Mouse (Mus musculus): ENCODE data around the gene Esyt2.

Esyt2 gene

DNA sequence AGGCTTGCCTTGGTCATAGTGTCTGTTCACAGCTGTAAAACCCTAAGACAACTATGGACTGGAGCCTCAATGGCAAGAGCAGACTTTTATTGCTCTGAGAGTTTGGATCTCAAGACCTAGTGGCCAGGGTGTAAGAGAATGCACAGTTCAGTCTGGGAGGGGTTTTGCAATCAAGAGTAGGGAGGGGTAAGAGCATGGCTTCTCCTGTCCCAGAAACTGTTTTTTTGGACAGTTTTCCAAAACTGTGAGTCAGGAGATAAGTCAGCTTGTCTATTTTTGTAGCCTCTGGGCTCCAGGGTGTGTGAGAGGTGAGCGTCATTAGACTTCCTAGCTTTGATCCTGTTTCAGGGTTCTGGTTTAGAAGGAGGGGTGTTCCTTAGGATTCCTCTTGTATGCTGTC is 2.5 kb upstream of the Esyt2 start:
- ATAC-seq (ENCODE audit: insufficient number of reproducible peaks, low FRiP score, low TSS enrichment), result no peak

DNA sequence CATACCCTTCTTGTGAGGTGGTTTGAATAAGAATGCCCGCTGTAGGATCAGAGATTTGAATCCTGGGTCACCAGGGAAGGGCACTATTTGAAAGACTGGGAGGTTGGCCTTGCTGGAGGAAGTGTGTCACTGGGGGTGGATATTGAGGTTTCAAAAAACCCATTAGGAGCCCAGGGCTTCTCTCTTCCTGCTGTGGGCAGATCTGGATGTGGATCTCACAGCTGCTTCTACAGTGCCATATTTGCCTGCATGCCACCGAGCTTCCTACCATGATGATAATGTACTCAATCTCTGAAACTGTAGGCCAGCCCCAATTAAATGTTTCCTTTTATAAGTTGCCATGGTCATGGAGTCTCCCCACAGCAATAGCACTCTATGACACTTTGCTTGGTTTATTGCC is 1.8 kb upstream of the Esyt2 start:
- ATAC-seq (ENCODE audit: insufficient number of reproducible peaks, low FRiP score, low TSS enrichment), result no peak

DNA sequence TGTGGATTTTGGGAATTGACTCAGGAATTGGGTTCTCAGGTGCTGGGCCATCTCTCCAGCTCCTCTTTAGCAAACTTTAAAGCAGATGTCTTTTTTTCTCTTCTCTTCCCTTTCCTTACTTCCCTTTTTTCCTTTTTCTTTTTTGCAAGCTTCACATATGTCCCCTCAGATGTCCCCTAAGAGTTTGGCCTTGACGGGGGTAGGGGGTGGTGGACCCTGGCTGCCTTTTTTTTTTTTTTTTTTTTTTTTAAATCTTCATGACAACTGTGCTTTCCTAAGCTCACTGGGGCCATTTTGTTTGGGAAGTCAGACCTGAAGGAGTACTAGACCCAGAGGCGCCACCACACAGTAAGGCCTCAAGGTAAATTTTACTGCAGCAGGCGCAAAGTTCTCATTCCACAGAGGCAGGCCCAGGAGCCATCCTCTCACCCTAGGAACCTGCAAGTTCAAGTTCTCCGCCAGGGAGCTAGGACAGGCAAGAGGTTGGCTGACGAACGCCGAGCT is 795 bp upstream of the Esyt2 start:
- ATAC-seq (ENCODE audit: insufficient number of reproducible peaks, low FRiP score, low TSS enrichment), result no peak

DNA sequence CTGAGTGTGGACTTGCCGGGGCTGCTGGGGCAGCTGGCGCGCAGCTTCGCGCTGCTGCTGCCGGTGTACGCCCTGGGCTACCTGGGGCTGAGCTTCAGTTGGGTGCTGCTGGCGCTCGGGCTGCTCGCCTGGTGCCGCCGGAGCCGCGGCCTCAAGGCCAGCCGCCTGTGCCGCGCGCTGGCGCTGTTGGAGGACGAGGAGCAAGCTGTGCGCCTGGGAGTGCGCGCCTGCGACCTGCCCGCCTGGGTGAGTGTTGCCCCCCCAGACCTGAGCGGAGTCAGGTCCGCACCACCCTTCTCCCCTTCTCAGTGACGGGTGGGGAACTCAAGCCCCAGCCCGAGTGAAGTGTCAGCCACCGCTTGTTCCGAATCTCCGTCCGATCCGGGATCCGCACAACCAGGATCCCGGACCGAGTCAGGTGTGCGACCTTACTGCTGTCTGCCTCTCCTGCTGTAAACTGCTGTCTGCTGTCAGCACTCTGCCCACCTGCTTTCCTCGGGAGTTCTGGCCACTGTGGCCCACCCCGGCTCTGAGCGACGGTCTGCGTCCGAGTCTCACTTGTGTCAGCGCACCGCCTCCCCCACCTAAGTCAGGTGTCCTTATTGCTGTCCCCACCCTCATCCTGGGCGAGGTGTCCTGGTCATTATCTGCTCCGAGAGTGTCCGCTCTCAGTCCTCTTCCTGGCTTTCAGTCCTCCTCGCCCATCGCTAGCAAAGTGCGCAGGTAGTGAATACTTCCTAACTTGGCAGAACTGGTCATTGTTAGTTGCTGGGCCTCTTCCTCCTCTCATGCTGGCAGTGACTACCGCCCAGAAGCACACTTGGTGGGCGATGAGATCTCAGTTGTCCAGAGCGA is 658 bp downstream of the Esyt2 start:
- peak; percentile 50 for ATAC-seq (ENCODE audit: insufficient number of reproducible peaks, low FRiP score, low TSS enrichment)

DNA sequence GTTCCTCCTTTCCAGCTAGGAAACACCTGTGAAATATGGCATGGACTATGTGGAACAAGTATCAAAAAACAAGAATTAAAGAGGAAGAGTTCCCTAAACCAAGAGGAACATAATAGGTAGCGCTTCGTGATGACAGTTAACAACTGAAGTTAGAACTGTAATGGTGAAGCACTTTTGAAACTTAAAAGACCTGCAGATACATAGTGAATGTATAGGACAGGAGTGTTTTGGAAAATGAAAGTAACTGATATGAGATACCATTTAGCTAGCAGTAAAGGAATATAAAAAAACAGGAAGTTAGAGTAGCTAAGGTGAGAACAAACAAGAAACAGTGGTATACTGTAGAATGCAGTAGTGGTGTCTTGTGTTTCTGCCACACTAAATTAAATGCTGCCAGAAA is 1.9 kb downstream of the Esyt2 start:
- ATAC-seq (ENCODE audit: insufficient number of reproducible peaks, low FRiP score, low TSS enrichment), result no peak

DNA sequence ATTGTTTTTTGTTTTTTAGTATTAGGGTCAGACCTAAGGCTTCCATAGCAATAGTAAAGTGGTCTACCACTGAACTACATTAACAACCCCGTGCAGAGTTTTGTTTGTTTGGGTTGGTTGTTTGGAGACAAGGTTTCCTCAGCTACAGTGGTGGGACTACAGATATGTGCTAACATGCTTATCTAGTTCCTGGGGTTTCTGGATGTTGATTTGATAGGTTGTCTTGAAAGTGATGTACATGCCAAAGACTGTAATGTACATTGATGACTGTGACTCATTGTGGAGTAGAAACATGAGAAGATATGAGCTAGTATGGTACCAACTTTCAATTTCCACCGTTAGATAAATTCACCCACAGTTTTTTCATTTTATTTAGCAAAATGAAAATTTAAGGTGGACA is 2.5 kb downstream of the Esyt2 start:
- no peak for ATAC-seq (ENCODE audit: insufficient number of reproducible peaks, low FRiP score, low TSS enrichment)

DNA sequence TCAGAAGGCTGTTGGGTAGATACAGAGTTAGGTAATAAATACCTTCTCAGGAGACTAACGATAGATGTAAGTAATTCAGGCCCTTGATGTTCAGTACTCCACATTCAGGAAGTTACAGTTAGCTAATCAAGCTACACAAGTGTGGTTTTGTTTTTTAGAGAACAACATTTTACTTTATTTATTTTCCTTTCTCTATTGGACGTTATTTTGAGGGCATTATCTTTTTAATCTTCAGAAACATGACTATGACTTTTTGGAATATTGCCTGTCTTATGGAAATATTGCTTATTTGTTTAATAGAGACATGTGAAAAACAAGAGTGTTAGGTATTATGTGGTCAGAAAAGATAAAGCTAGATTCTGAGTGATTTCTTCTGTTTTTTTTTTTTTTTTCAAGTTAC is 12.2 kb downstream of the Esyt2 start:
- no peak for ATAC-seq (ENCODE audit: insufficient number of reproducible peaks, low FRiP score, low TSS enrichment)

DNA sequence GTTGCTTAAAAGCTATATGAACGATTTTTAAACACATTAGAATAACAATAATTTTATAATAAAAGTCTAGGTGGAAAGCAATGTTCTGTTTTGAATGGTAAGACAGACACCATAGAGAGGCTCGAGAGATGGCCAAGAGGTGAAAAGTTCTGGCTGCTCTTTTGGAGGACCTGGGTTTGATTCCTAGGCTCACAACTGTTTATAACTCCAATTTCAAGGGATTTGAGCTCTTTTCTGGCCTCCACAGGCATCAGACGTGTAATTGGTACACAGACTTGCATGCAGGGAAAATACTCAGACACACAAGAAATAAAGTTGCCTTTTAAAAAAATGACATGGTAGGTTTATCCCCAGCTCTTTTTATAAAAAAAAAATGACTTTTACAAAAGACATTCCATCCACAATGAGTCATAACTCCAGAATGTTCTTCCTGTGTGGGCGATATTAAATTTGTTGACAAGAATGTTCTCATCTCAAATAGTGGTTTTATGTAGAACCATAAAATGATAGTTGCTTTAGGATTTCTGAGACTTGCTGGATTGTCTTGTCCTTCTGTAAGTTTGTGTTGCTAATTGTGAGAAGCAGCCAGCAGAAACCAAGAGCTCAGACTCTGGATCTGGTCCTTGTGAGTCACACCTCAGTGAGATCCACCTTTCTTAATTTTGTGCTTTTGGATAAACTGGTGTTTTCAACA is 12.8 kb downstream of the Esyt2 start:
- no peak for ATAC-seq (ENCODE audit: insufficient number of reproducible peaks, low FRiP score, low TSS enrichment)

DNA sequence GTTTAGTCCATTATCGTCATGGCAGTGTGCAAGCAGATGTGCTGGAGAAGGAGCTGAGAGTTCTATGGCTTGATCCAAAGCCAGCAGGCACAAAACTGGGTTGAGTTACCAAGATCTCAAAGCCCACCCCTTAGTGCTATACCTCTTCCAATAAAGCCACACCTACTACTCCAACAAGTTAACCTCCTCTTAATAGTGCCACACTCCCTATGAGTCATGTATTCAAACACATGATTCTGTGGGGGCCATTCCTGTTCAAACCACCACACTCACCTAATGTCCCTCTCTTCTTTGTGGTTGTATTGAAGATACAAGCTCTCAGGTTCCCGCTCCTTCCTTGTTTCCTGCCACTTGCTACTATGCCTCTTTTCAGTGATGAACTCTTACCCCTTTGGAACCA is 18.9 kb downstream of the Esyt2 start:
- no peak for ATAC-seq (ENCODE audit: insufficient number of reproducible peaks, low FRiP score, low TSS enrichment)

DNA sequence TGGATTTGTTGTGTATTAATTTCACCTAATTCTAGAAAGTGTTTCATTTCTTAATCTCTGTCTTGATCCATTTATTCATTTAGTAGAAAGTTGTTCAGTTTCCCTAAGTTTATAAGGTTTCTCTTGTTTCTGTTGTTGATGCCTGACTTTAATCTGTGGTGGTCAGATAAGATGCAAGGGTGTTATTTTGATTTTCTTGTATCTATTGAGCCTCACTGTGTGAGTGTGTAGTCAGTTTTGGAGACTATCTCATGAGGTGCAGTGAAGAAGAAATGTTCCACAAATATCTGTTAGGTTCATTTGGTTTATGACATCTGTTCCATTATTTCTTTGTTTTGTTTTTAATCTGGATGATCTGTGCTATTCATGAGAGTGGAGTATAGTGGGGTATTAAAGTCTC is 21.2 kb downstream of the Esyt2 start:
- ATAC-seq (ENCODE audit: insufficient number of reproducible peaks, low FRiP score, low TSS enrichment), result no peak

DNA sequence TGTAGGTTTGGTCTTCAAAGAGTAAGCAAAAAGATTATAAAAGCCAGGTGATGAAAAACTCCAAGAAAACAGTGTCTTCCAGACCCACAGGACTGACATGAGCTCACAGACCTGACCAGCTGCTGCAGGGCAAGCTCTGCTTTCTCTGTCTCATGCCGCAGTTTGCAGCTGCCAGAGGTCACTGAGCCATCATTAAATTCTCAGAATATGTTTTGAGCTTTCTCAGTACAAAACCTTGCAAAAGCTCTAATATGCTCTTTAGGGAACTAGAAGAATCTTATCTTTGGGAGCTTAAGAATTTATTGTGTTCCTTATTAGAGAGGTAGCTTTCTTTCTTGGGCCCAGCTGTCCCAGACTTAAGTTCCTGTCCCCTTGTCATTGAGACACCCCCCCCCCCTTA is 25.0 kb downstream of the Esyt2 start:
- ATAC-seq (ENCODE audit: insufficient number of reproducible peaks, low FRiP score, low TSS enrichment), result no peak

DNA sequence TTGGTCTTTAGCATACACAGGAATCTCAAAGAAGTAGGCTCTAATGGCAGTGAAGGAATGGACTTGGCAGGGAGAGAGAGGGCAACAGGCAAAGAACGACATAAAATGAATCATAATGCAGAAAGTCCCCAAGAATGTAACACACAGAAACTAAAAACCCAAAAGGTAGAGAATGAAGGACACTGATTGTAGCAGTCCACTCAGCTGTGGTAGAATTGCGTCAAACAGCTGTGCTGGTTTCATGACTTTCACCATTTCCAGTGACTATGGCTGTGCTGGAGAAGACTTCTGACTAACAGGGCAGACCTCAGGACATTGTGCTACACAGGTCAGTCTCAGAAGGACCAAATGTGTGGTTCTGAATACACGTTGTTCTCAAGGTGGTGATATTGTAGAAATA is 26.9 kb downstream of the Esyt2 start:
- ATAC-seq (ENCODE audit: insufficient number of reproducible peaks, low FRiP score, low TSS enrichment), result no peak

DNA sequence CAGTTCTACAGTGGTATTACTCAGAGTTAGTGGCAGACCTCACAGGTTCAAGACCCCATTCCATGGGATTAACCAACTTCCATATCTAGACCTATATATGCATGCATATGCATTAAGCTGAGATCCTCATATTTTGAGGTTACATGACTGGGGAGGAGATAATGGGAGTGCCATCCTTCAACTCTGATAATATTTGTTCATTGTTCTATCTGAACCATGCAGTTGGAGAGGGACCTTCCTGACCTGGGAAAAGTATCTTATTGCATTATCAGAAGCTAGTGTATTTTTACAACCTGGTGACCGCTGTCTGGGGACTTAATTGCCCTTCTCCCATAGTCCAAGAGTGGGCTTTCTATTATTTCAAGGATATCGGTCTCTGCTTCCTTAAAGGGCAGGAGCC is 27.6 kb downstream of the Esyt2 start:
- ATAC-seq (ENCODE audit: insufficient number of reproducible peaks, low FRiP score, low TSS enrichment), result no peak

DNA sequence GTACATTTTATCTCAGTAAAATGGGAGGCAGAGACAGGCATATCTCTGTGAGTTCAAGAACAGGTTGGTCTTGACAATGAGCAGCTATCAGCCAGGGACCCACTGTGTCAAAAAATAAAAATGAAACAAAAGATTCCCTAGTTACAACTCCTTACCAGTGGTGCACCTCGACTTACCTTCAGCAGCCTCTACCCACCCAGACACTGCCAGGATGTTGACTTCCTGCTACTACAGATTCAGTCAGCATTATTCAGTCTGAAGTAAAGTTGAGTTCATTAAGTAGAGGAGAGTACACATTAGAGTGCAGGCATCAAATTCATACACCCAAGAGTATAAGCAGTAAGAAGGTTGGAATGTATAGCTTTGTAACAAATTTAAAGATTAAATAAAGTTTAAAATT is 32.8 kb downstream of the Esyt2 start:
- ATAC-seq (ENCODE audit: insufficient number of reproducible peaks, low FRiP score, low TSS enrichment), result no peak

DNA sequence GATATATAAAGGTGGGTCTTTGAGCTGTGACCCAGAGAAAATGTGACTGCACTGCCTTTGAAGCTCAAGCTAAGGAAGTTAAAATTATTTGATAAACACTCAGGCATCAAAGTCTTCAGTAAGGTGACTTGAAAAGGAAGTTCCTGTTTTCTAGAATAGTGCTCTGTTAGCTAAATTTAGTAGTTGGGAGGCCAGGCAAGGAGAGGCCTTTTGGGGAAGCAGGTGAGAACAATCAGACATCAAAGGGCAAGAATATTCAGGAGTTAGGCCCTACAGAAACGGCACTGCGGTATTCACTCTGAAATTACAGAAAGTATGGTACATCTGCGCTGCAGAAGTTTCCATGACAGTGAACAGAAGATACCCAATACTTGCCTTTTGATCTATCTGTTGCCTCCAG is 34.5 kb downstream of the Esyt2 start:
- no peak for ATAC-seq (ENCODE audit: insufficient number of reproducible peaks, low FRiP score, low TSS enrichment)

DNA sequence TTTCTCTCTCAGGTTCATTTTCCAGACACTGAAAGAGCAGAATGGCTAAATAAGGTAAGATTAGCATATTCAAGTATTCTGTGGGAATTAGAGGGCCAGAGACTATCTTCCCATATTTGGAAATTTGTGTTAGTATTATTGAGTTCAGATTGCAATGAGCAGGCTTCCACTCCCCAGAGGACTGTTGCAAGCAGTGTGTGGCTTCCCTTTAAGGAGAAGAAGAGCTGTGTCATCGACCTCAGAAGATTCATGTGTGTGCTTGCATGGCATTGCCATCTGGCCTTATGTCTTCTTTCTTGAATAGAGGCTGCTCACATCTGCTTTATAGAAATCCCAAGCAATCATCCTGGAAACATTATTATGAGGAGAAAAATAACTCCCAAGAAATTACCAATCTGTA is 36.8 kb downstream of the Esyt2 start:
- ATAC-seq (ENCODE audit: insufficient number of reproducible peaks, low FRiP score, low TSS enrichment), result no peak

DNA sequence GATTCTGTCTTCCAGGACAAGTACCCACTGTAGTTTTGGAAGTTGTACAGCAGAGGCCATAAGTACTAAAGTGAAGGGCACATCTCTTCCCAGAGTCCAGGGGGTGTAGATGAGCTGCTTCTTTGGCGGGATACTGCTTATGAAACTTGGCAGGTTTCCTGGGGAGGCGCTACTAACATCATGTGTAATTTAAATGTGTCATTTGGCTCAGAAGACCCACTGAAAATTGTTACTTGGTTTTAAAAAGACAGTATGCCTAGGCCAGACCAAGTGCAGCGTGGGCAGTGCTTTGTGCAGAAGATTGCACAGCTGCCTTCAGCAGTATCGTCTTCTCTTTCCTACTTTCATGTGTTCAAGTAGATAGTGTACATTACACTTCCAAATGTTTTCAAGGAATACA is 44.5 kb downstream of the Esyt2 start:
- ATAC-seq (ENCODE audit: insufficient number of reproducible peaks, low FRiP score, low TSS enrichment), result no peak

DNA sequence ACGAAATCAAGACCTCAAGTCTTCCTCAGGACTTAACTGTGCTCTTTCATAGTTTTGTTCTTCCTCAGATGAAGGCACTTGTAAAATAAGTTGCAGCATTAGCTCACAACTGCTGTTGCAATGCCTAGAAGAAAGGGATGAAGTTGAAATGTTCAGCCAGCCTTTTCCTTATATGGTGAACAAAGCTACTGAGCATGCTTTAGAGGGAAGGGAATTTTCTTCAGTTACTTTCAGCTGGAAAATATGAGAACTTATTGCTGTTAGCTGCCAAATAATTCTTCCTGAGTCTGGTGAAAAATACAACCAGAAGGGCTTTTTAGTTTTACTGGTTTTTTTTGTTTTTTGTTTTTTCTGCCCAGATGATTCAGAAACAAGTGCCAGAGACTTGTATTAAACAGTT is 45.2 kb downstream of the Esyt2 start:
- ATAC-seq (ENCODE audit: insufficient number of reproducible peaks, low FRiP score, low TSS enrichment), result no peak

DNA sequence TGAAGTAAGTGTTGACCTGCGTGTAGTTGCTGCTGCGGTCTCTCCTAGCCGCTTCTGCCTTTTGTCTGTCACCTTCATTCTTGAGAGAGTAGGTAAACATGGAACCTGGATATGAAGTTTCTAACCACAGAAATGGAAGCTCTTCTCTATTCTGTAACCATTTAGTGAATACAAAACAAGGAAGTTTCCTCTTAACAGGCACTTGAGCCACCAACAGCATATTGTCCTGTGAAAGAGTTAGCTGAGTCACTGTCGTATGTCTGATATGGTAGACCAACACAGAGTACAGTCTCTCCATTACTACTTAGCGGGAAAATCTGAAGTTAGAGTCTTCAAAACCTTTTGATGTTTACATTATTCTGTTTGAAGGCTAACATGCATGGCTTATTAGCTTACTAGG is 53.3 kb downstream of the Esyt2 start:
- no peak for ATAC-seq (ENCODE audit: insufficient number of reproducible peaks, low FRiP score, low TSS enrichment)

DNA sequence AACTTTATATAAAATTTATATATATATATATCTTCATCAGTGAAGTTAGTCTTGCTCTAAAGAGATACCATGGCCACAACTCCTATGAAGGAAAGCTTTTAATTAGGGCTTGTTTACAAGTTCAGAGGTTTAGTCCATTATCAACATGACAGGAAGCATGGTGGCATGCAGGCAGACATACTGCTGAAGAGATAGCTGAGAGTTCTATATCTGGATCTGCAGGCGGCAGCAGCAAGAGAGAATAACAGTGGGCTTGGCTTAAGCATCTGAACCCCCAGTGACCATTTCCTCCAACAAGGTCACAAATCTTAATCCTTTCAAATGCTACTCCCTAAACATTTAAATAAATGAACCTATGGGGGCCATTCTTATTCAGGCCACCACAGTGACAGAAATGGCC is 59.2 kb downstream of the Esyt2 start:
- ATAC-seq (ENCODE audit: insufficient number of reproducible peaks, low FRiP score, low TSS enrichment), result no peak

DNA sequence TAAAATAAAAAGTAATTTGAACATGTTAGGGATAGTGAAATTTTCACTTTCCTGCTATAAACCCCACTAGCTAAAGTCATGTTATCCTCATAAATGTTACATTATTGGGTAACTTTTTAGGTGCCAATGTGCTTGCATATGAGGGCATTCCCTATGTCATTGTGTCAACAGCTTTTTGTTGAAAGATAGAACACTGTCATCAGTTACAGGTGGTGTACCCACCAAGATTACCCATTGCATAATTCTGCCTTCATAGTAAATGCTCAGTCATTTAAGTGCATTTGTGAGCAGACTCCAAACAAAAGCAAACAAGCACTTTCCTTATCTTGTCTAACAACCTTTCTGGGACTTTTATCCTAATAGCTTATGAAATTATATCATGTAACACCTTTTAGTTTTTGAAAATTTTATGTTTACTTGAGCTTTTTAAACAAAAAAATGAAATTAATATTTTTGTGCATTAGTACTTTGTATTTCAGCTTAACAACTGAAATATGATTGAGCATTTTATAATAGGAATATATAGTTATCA is 67.8 kb downstream of the Esyt2 start:
- ATAC-seq (ENCODE audit: insufficient number of reproducible peaks, low FRiP score, low TSS enrichment), result no peak

DNA sequence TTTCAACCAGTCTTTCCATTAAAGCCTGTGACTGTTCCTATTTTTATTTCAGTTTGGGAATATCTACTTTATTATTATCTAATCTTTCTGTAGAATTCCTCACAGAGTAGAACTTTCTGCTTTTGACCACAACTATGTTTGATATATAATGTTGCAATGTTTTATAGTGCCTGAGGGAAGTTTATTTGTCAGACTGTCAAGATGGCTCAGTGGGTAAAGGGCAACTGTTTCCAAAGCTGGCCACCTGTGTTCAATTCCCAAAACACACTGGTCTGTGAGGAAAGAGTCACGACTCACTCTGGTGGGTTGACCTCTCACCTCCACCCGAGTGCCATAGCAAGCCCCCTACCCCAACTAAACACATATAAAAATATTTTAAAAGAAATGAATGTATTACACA is 68.4 kb downstream of the Esyt2 start:
- no peak for ATAC-seq (ENCODE audit: insufficient number of reproducible peaks, low FRiP score, low TSS enrichment)
